Mouse (Mus musculus): ENCODE results near the gene Gm28048.

- TF ChIP-seq MAX (IDR thresholded peaks at IDR 0.05; ENCODE audit: low read depth) (no peak), POLR2A (IDR thresholded peaks at IDR 0.05; ENCODE audit: insufficient read length, low read depth) (no peak), E2F4 (IDR thresholded peaks at IDR 0.05; ENCODE audit: insufficient read depth) (no peak), MYOG (IDR thresholded peaks at IDR 0.05; ENCODE audit: control insufficient read depth in 1 of 3, insufficient read depth in 1 of 3, insufficient read length in 2 of 3, low read depth in 2 of 3) (no peak), CEBPB (IDR thresholded peaks at IDR 0.05; ENCODE audit: insufficient read depth, poor library complexity, severe bottlenecking) (no peak), TCF12 (IDR thresholded peaks at IDR 0.05; ENCODE audit: insufficient read depth, poor library complexity, severe bottlenecking) (no peak), POLR2AphosphoS2 (IDR thresholded peaks at IDR 0.05; ENCODE audit: insufficient read length, low read depth) (no peak), SRF (IDR thresholded peaks at IDR 0.05; ENCODE audit: control insufficient read depth, insufficient read length, low read depth) (no peak), MYOD1 (IDR thresholded peaks at IDR 0.05; ENCODE audit: control insufficient read depth in 1 of 3, insufficient read length in 2 of 3, low read depth in 2 of 3) (no peak), USF1 (IDR thresholded peaks at IDR 0.05; ENCODE audit: low read depth) (no peak)
Observed at GRCm38 (mm10) chr11:22883676-22884075, 98.2 kb downstream of the Gm28048 start.
